9 mouse cellular contexts compared by ENCODE assay signal in genomic region chr17:10335809-10336499, GRCm38 (mm10). TPM values are rescaled to one million over a fixed set of nuclear protein-coding genes. Genes with fewer than 3 reads are reported as not detected.
DNase-seq lines count a peak whose midpoint lies in the region; ATAC-seq and TF ChIP-seq lines count a peak whose summit lies in the region.
"Had no signal": no experiment of that assay in that cellular context is flagged by ENCODE, and none has a peak within 500 bp of the region (broad histone marks: within the 10 kb centered on the region; RNA-seq: fewer than 3 reads in every experiment).

No protein-coding gene starts in this region.

- WGBS in kidney, embryonic 15.5 days = 19% methylated on average over 16 of the region's 16 CpGs
- WGBS in forebrain, embryonic 15.5 days = 10% methylated on average over 16 of the region's 16 CpGs
- 19% methylated on average over 16 of the region's 16 CpGs for WGBS in limb, embryonic 11.5 days
- WGBS in olfactory bulb, adult 2 months = 16% methylated on average over 16 of the region's 16 CpGs

- peak overlapping the region; percentile 49 for H3K9ac ChIP-seq in kidney, embryonic 15.5 days
- peak overlapping the region; percentile 58 for H3K9ac ChIP-seq in forebrain, embryonic 15.5 days (replicated peaks)
- H3K9ac ChIP-seq in limb, embryonic 11.5 days (ENCODE audit: low read length) = peak overlapping the region; percentile 71

- peak overlapping the region; percentile 70 for H3K4me2 ChIP-seq in kidney, embryonic 15.5 days
- peak overlapping the region; percentile 52 for H3K4me2 ChIP-seq in forebrain, embryonic 15.5 days (replicated peaks)
- H3K4me2 ChIP-seq in limb, embryonic 11.5 days (ENCODE audit: low read depth, severe bottlenecking) = peak overlapping the region; percentile 60

- no peaks in the 10 kb centered on the region for H3K27me3 ChIP-seq in kidney, embryonic 15.5 days
- H3K27me3 ChIP-seq in forebrain, embryonic 15.5 days = no peaks in the 10 kb centered on the region
- no peaks in the 10 kb centered on the region for H3K27me3 ChIP-seq in limb, embryonic 11.5 days (ENCODE audit: control insufficient read depth, insufficient read depth, low read length)

- peak overlapping the region; percentile 45 for H3K4me3 ChIP-seq in kidney, embryonic 15.5 days (replicated peaks)
- peak overlapping the region; percentile 48 for H3K4me3 ChIP-seq in forebrain, embryonic 15.5 days
- peak overlapping the region; percentile 32 for H3K4me3 ChIP-seq in limb, embryonic 11.5 days (ENCODE audit: low read depth, low read length)
- peak overlapping the region; percentile 55; the same call in 1 of the 2 replicates for H3K4me3 ChIP-seq in olfactory bulb, adult 2 months (ENCODE audit: insufficient read depth, low read depth, low read length)
- H3K4me3 ChIP-seq: myocyte had no signal

- TF ChIP-seq CTCF in olfactory bulb, adult 2 months (IDR thresholded peaks at IDR 0.05; ENCODE audit: insufficient read depth, low read depth, low read length) = no peak

- no peaks in the 10 kb centered on the region for H3K9me3 ChIP-seq in kidney, embryonic 15.5 days (replicated peaks)
- H3K9me3 ChIP-seq in forebrain, embryonic 15.5 days = no peaks in the 10 kb centered on the region
- H3K9me3 ChIP-seq in limb, embryonic 11.5 days (ENCODE audit: control insufficient read depth, low read length) = no peaks in the 10 kb centered on the region

- peak overlapping the region; percentile 91 for H3K27ac ChIP-seq in kidney, embryonic 15.5 days
- H3K27ac ChIP-seq in forebrain, embryonic 15.5 days (replicated peaks) = peak overlapping the region; percentile 92
- H3K27ac ChIP-seq in limb, embryonic 11.5 days (replicated peaks; ENCODE audit: low read depth, low read length) = peak overlapping the region; percentile 82; the same call in 1 of the 2 replicates
- H3K27ac ChIP-seq in olfactory bulb, adult 2 months (ENCODE audit: insufficient read depth, low read depth, low read length) = peak overlapping the region; percentile 84

- peaks cover 24% of the 10 kb centered on the region for H3K4me1 ChIP-seq in kidney, embryonic 15.5 days
- peaks cover 34% of the 10 kb centered on the region for H3K4me1 ChIP-seq in forebrain, embryonic 15.5 days
- peaks cover 15% of the 10 kb centered on the region; the same call in 1 of the 2 replicates for H3K4me1 ChIP-seq in limb, embryonic 11.5 days (ENCODE audit: control insufficient read depth, insufficient read depth, low read length)
- H3K4me1 ChIP-seq in olfactory bulb, adult 2 months (ENCODE audit: control insufficient read depth, insufficient read depth, low read length) = peaks cover 16% of the 10 kb centered on the region

- no peaks in the 10 kb centered on the region for H3K36me3 ChIP-seq in kidney, embryonic 15.5 days
- H3K36me3 ChIP-seq in forebrain, embryonic 15.5 days = no peaks in the 10 kb centered on the region
- no peaks in the 10 kb centered on the region for H3K36me3 ChIP-seq in limb, embryonic 11.5 days (ENCODE audit: control insufficient read depth, insufficient read depth, low read length)

- no peak for TF ChIP-seq POLR2A in olfactory bulb, adult 2 months (IDR thresholded peaks at IDR 0.05; ENCODE audit: insufficient read depth, low read depth, low read length)

- peak; percentile 45; the same call in 1 of the 2 replicates for ATAC-seq in kidney, embryonic 15.5 days (replicated peaks; ENCODE audit: low FRiP score)
- ATAC-seq in forebrain, embryonic 15.5 days (replicated peaks) = peak; percentile 39
- peak; percentile 28; the same call in 1 of the 2 replicates for ATAC-seq in limb, embryonic 11.5 days (ENCODE audit: insufficient number of reproducible peaks, low FRiP score, low TSS enrichment, low read depth)

- no peak for DNase-seq in kidney, adult 8-10 months
- peak; percentile 61 for DNase-seq in brain, adult 2 months (ENCODE audit: low read depth, low spot score)
- DNase-seq in limb, embryonic 11.5 days (ENCODE audit: low spot score) = peak; percentile 54
- no peak for DNase-seq in spleen, postnatal 14 days (ENCODE audit: low spot score in 2 of 2)
- DNase-seq in ovary, postnatal 10 days (ENCODE audit: low spot score) = no peak

RNA-seq across cellular contexts. Expression of gene Qk, which starts 16.3 kb away (rescaled TPM):
- polyA plus RNA-seq in kidney, embryonic 15.5 days (2015; fragmentation: Nextera tagmentation; extraction: Ambion mirVana) = 23.2 and 25.6 TPM in 2 replicates
- polyA plus RNA-seq in forebrain, embryonic 15.5 days (2015; fragmentation: Nextera tagmentation; extraction: Ambion mirVana) = 45.4 and 45.5 TPM in 2 replicates
- 35.7 and 39.2 TPM in 2 replicates for polyA plus RNA-seq in limb, embryonic 11.5 days (2014; fragmentation: Nextera tagmentation; extraction: Ambion mirVana)
- 142 and 194 TPM in 2 replicates for polyA plus RNA-seq in olfactory bulb, adult 2 months (2012; ENCODE audit: insufficient read depth, insufficient read length, low replicate concordance, missing spikeins)

Comparison
In these comparisons a context has a peak if more than half of its experiments do, and no peak if none do; other contexts are left out.
1. DNase-seq: peak in brain, adult 2 months (single experiment) and limb, embryonic 11.5 days (single experiment); none in kidney, adult 8-10 months (0 of 2), spleen, postnatal 14 days (0 of 2) and ovary, postnatal 10 days (single experiment).
2. Peak in every context shown above with its lines, with median percentiles within 50 percentile points of each other: ATAC-seq, H3K27ac ChIP-seq, H3K4me2 ChIP-seq, H3K4me3 ChIP-seq and H3K9ac ChIP-seq.